In genomic region chr11:66789997-66790396, GRCm38 (mm10) we compare ENCODE assay signal across 24 mouse cellular contexts.
DNase-seq lines count a peak whose midpoint lies in the region; TF ChIP-seq lines count a peak whose summit lies in the region.
"Had no signal": no experiment of that assay in that cellular context is flagged by ENCODE, and none has a peak within 500 bp of the region (broad histone marks: within the 10 kb centered on the region; RNA-seq: fewer than 3 reads in every experiment).

No protein-coding gene starts in this region.

- H3K27me3 ChIP-seq in C2C12 (ENCODE audit: control insufficient read depth, insufficient read depth, insufficient read length): no peaks in the 10 kb centered on the region
- H3K27me3 ChIP-seq: embryonic facial prominence, embryonic 13.5 days; embryonic facial prominence, embryonic 15.5 days; forebrain, embryonic 13.5 days; forebrain, embryonic 15.5 days had no signal

- H3ac ChIP-seq in C2C12 (ENCODE audit: control insufficient read depth, insufficient read length, low read depth): no peak overlapping the region

- no peaks in the 10 kb centered on the region for H3K79me3 ChIP-seq in C2C12 (ENCODE audit: low read depth)

- H3K79me2 ChIP-seq in C2C12 (ENCODE audit: control insufficient read depth, insufficient read depth): no peaks in the 10 kb centered on the region

- no peak overlapping the region for H3K4me3 ChIP-seq in C2C12 (ENCODE audit: insufficient read depth, poor library complexity, severe bottlenecking)
- H3K4me3 ChIP-seq: embryonic facial prominence, embryonic 13.5 days; embryonic facial prominence, embryonic 15.5 days; erythroblast, embryonic 14.5 days; forebrain, embryonic 13.5 days; forebrain, embryonic 15.5 days had no signal

- H3K36me3 ChIP-seq in C2C12 (ENCODE audit: control insufficient read depth, insufficient read depth): no peaks in the 10 kb centered on the region
- H3K36me3 ChIP-seq: embryonic facial prominence, embryonic 13.5 days; embryonic facial prominence, embryonic 15.5 days; forebrain, embryonic 15.5 days; G1E had no signal

- peak; percentile 15 for DNase-seq in 3T3-L1 (ENCODE audit: low read depth, low spot score)
- peak; percentile 79 for DNase-seq in Muller cell, postnatal 12 days (ENCODE audit: inconsistent ontology term)
- no peak for DNase-seq in embryo, embryonic 10.5 days (ENCODE audit: low spot score)
- no peak for DNase-seq in layer of hippocampus, postnatal 36 days
- no peak for DNase-seq in kidney, adult 18-20 months
- no peak for DNase-seq in ovary, postnatal 36 days (ENCODE audit: low spot score)
- DNase-seq: adrenal gland, adult 2 months; adrenal gland, postnatal 10 days; adrenal gland, postnatal 25 days; B cell, adult 2 months; cerebellum, adult 11-12 months; cerebellum, adult 2 months; cerebellum, adult 9-10 months; cerebellum, postnatal 10 days; cerebellum, postnatal 25 days; embryo, embryonic 11 days; forebrain, postnatal 0 days had no signal

- TF ChIP-seq CTCF in C2C12 (IDR thresholded peaks at IDR 0.05; ENCODE audit: control insufficient read depth, insufficient read depth, insufficient read length): no peak

TF ChIP-seq in C2C12, 6 proteins besides CTCF, POLR2A, EP300 and RAD21:
- no peak for TF ChIP-seq MAX (IDR thresholded peaks at IDR 0.05)
- peak; percentile 51 for TF ChIP-seq FOSL1 (IDR thresholded peaks at IDR 0.05; ENCODE audit: insufficient read depth, low read length, poor library complexity, severe bottlenecking)
TF ChIP-seq in C2C12: peak in this region for 1.

Comparison
In these comparisons a context has a peak if more than half of its experiments do, and no peak if none do; other contexts are left out.
1. DNase-seq: peak in 3T3-L1 (single experiment) and Muller cell, postnatal 12 days (single experiment); none in embryo, embryonic 10.5 days (single experiment), layer of hippocampus, postnatal 36 days (0 of 2), kidney, adult 18-20 months (single experiment) and ovary, postnatal 36 days (single experiment).